In the genomic region with DNA sequence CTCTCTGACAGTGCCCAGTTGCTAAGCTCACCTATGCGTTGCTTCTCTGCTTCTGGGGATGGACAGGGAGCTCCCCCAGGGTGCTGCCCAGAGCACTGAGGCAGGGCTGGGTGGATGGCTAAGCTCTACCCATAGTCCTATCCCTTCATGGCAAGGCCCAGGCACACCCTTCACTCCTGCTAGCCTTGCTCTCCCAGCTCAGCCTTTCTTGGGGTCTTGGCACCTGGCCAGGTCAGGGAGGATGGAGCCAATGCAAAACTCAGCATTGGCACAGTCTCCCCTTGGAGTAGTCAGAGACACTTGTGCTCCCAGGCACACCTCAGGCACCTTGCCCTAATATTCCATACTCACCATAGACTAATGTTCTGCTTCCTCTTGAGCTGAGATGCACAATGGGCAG, we compare ENCODE assay signal across 10 mouse cellular contexts. TPM values are rescaled to one million over a fixed set of nuclear protein-coding genes. Genes with fewer than 3 reads are reported as not detected.
A peak's percentile ranks its signal among the peaks of the same experiment; 100 is the strongest.
DNase-seq lines count a peak whose midpoint lies in the region; ATAC-seq and TF ChIP-seq lines count a peak whose summit lies in the region.
"Had no signal": no experiment of that assay in that cellular context is flagged by ENCODE, and none has a peak within 500 bp of the region (broad histone marks: within the 10 kb centered on the region; RNA-seq: fewer than 3 reads in every experiment).

No protein-coding gene starts in this region.

- no peaks in the 10 kb centered on the region for H3K4me1 ChIP-seq in heart, embryonic 10.5 days
- H3K4me1 ChIP-seq in embryonic facial prominence, embryonic 12.5 days: peaks cover 3% of the 10 kb centered on the region; the same call in 1 of the 2 replicates
- no peaks in the 10 kb centered on the region for H3K4me1 ChIP-seq in hindbrain, embryonic 16.5 days (ENCODE audit: control insufficient read depth, insufficient read depth, low read depth, low read length)
- no peaks in the 10 kb centered on the region for H3K4me1 ChIP-seq in midbrain, postnatal 0 days (ENCODE audit: insufficient read depth, low read length)

- H3K36me3 ChIP-seq in heart, embryonic 10.5 days: no peaks in the 10 kb centered on the region
- H3K36me3 ChIP-seq in embryonic facial prominence, embryonic 12.5 days: no peaks in the 10 kb centered on the region
- H3K36me3 ChIP-seq in hindbrain, embryonic 16.5 days (ENCODE audit: control insufficient read depth, insufficient read depth, low read length): no peaks in the 10 kb centered on the region
- no peaks in the 10 kb centered on the region for H3K36me3 ChIP-seq in midbrain, postnatal 0 days (ENCODE audit: insufficient read depth, low read length)

- peak overlapping the region; percentile 62 for H3K27ac ChIP-seq in heart, embryonic 10.5 days
- peak overlapping the region; percentile 57; the same call in 1 of the 2 replicates for H3K27ac ChIP-seq in embryonic facial prominence, embryonic 12.5 days
- no peak overlapping the region for H3K27ac ChIP-seq in hindbrain, embryonic 16.5 days (ENCODE audit: low read depth, low read length)
- H3K27ac ChIP-seq in midbrain, postnatal 0 days (ENCODE audit: low read depth, low read length): no peak overlapping the region
- H3K27ac ChIP-seq: left cerebral cortex, adult 2 months had no signal

- H3K4me2 ChIP-seq in embryonic facial prominence, embryonic 12.5 days (replicated peaks): peak overlapping the region; percentile 56
- peak overlapping the region; percentile 36 for H3K4me2 ChIP-seq in hindbrain, embryonic 16.5 days (ENCODE audit: low read length)
- H3K4me2 ChIP-seq in midbrain, postnatal 0 days (ENCODE audit: low read depth, low read length, poor library complexity, severe bottlenecking): no peak overlapping the region

- no peak for ATAC-seq in embryonic facial prominence, embryonic 12.5 days (ENCODE audit: insufficient number of reproducible peaks, insufficient read depth, low FRiP score, low TSS enrichment)
- no peak for ATAC-seq in hindbrain, embryonic 16.5 days
- no peak for ATAC-seq in midbrain, postnatal 0 days (ENCODE audit: low FRiP score)

- H3K27me3 ChIP-seq in heart, embryonic 10.5 days (ENCODE audit: insufficient read depth, poor library complexity, severe bottlenecking): peaks cover 75% of the 10 kb centered on the region
- H3K27me3 ChIP-seq in embryonic facial prominence, embryonic 12.5 days: peaks cover 4% of the 10 kb centered on the region
- H3K27me3 ChIP-seq in hindbrain, embryonic 16.5 days (replicated peaks; ENCODE audit: control insufficient read depth, insufficient read depth, low read length): no peaks in the 10 kb centered on the region; the same call in 1 of the 2 replicates
- H3K27me3 ChIP-seq in midbrain, postnatal 0 days (ENCODE audit: insufficient read depth, low read length): no peaks in the 10 kb centered on the region

- no peak for TF ChIP-seq CTCF in midbrain, postnatal 0 days (IDR thresholded peaks at IDR 0.05)

- peak overlapping the region; percentile 52 for H3K9ac ChIP-seq in embryonic facial prominence, embryonic 12.5 days
- no peak overlapping the region for H3K9ac ChIP-seq in hindbrain, embryonic 16.5 days (ENCODE audit: low read depth, low read length)
- H3K9ac ChIP-seq in midbrain, postnatal 0 days (replicated peaks; ENCODE audit: low read length, poor library complexity, severe bottlenecking): no peak overlapping the region

- H3K4me3 ChIP-seq in heart, embryonic 10.5 days: peak overlapping the region; percentile 44
- H3K4me3 ChIP-seq in embryonic facial prominence, embryonic 12.5 days: peak overlapping the region; percentile 39
- H3K4me3 ChIP-seq in hindbrain, embryonic 16.5 days (ENCODE audit: low read length): 0 out of 2 replicates have a peak overlapping the region, but pooled peaks have one; percentile 2
- no peak overlapping the region; the same call in 1 of the 2 replicates for H3K4me3 ChIP-seq in midbrain, postnatal 0 days (ENCODE audit: low read depth, low read length)
- H3K4me3 ChIP-seq: left cerebral cortex, adult 2 months had no signal

- no peak for DNase-seq in heart, embryonic 10.5 days (ENCODE audit: low spot score)
- no peak for DNase-seq in heart, adult 8-10 months (ENCODE audit: low spot score)
- peak; percentile 41 for DNase-seq in lung, postnatal 10 days
- DNase-seq in urinary bladder, postnatal 25 days (ENCODE audit: low spot score): no peak
- no peak for DNase-seq in midbrain, postnatal 0 days (ENCODE audit: low spot score)
- DNase-seq in ovary, postnatal 36 days (ENCODE audit: low spot score): no peak

- WGBS in heart, embryonic 10.5 days: 78% methylated on average over 1 of the region's 1 CpGs
- 56% methylated on average over 1 of the region's 1 CpGs for WGBS in embryonic facial prominence, embryonic 12.5 days
- WGBS in hindbrain, embryonic 16.5 days: 42% methylated on average over 1 of the region's 1 CpGs
- 56% methylated on average over 1 of the region's 1 CpGs for WGBS in midbrain, postnatal 0 days

- H3K9me3 ChIP-seq in heart, embryonic 10.5 days: no peaks in the 10 kb centered on the region
- no peaks in the 10 kb centered on the region for H3K9me3 ChIP-seq in embryonic facial prominence, embryonic 12.5 days
- no peaks in the 10 kb centered on the region for H3K9me3 ChIP-seq in hindbrain, embryonic 16.5 days (ENCODE audit: control insufficient read depth, low read length)
- no peaks in the 10 kb centered on the region for H3K9me3 ChIP-seq in midbrain, postnatal 0 days (ENCODE audit: low read length)

RNA-seq across cellular contexts. Expression of gene Bgn, which starts 0.7 kb away (rescaled TPM):
- 18.6 and 30.3 TPM in 2 replicates for polyA plus RNA-seq in heart, embryonic 10.5 days (2016; fragmentation: Nextera tagmentation; extraction: Ambion mirVana)
- 100 to 1,000 TPM; 152 to 198 (median 182) TPM for total RNA-seq in heart, adult 8-10 months (2022)
- polyA plus RNA-seq in embryonic facial prominence, embryonic 12.5 days (2016; fragmentation: Nextera tagmentation; extraction: Ambion mirVana): 43.0 and 46.6 TPM in 2 replicates
- 23.2 and 40.9 TPM in 2 replicates for polyA plus RNA-seq in hindbrain, embryonic 16.5 days (2015; fragmentation: Nextera tagmentation; extraction: Ambion mirVana)
- total RNA-seq in midbrain, postnatal 0 days (2014; rRNA removed): 43.9 and 44.6 TPM in 2 replicates
- 17.1 and 19.8 TPM in 2 replicates for polyA plus RNA-seq in midbrain, postnatal 0 days (2015; fragmentation: Nextera tagmentation; extraction: Ambion mirVana)
- total RNA-seq: neutrophil, adult 5-6 weeks had no signal

RNA-seq across cellular contexts. Expression of gene Atp2b3, which starts 18.8 kb away (rescaled TPM):
- polyA plus RNA-seq in heart, embryonic 10.5 days (2016; fragmentation: Nextera tagmentation; extraction: Ambion mirVana): 0.11 and 0.21 TPM in 2 replicates
- total RNA-seq in heart, adult 8-10 months (2022): under 1 TPM; 0.16 to 0.53 (median 0.21) TPM
- polyA plus RNA-seq in embryonic facial prominence, embryonic 12.5 days (2016; fragmentation: Nextera tagmentation; extraction: Ambion mirVana): 0.69 and 0.73 TPM in 2 replicates
- 8.9 and 9.1 TPM in 2 replicates for polyA plus RNA-seq in hindbrain, embryonic 16.5 days (2015; fragmentation: Nextera tagmentation; extraction: Ambion mirVana)
- 40.4 and 41.9 TPM in 2 replicates for total RNA-seq in midbrain, postnatal 0 days (2014; rRNA removed)
- 6.7 and 7.9 TPM in 2 replicates for polyA plus RNA-seq in midbrain, postnatal 0 days (2015; fragmentation: Nextera tagmentation; extraction: Ambion mirVana)
- total RNA-seq: neutrophil, adult 5-6 weeks had no signal

RNA-seq across cellular contexts. Expression of gene Haus7, which starts 25.2 kb away (rescaled TPM):
- 83.7 and 90.0 TPM in 2 replicates for polyA plus RNA-seq in heart, embryonic 10.5 days (2016; fragmentation: Nextera tagmentation; extraction: Ambion mirVana)
- 1 to 10 TPM; 5.0 to 6.3 (median 5.4) TPM for total RNA-seq in heart, adult 8-10 months (2022)
- 81.1 and 85.4 TPM in 2 replicates for polyA plus RNA-seq in embryonic facial prominence, embryonic 12.5 days (2016; fragmentation: Nextera tagmentation; extraction: Ambion mirVana)
- 68.4 and 70.7 TPM in 2 replicates for polyA plus RNA-seq in hindbrain, embryonic 16.5 days (2015; fragmentation: Nextera tagmentation; extraction: Ambion mirVana)
- 30.7 and 34.7 TPM in 2 replicates for total RNA-seq in midbrain, postnatal 0 days (2014; rRNA removed)
- 61.7 and 63.6 TPM in 2 replicates for polyA plus RNA-seq in midbrain, postnatal 0 days (2015; fragmentation: Nextera tagmentation; extraction: Ambion mirVana)

RNA-seq across cellular contexts. Expression of gene Trex2, which starts 48.9 kb away (rescaled TPM):
- polyA plus RNA-seq in heart, embryonic 10.5 days (2016; fragmentation: Nextera tagmentation; extraction: Ambion mirVana): not detected in 2 replicates
- total RNA-seq in heart, adult 8-10 months (2022): not detected
- not detected in 2 replicates for polyA plus RNA-seq in embryonic facial prominence, embryonic 12.5 days (2016; fragmentation: Nextera tagmentation; extraction: Ambion mirVana)
- polyA plus RNA-seq in hindbrain, embryonic 16.5 days (2015; fragmentation: Nextera tagmentation; extraction: Ambion mirVana): not detected in 2 replicates
- 1.3 TPM in 1 of 2 replicates, not detected in the other for total RNA-seq in midbrain, postnatal 0 days (2014; rRNA removed)
- not detected in 2 replicates for polyA plus RNA-seq in midbrain, postnatal 0 days (2015; fragmentation: Nextera tagmentation; extraction: Ambion mirVana)
- total RNA-seq: left cerebral cortex, adult 2 months; neutrophil, adult 5-6 weeks had no signal

Comparison
In these comparisons a context has a peak if more than half of its experiments do, and no peak if none do; other contexts are left out.
1. H3K27ac ChIP-seq: peak in heart, embryonic 10.5 days (single experiment) and embryonic facial prominence, embryonic 12.5 days (single experiment); none in hindbrain, embryonic 16.5 days (single experiment) and midbrain, postnatal 0 days (single experiment).